Mouse (Mus musculus) limb, embryonic 11.5 days (tissue): ENCODE measurements around the gene Gm36176. TPM values are rescaled to one million over a fixed set of nuclear protein-coding genes. Genes with fewer than 3 reads are reported as not detected.
A peak's percentile ranks its signal among the peaks of the same experiment; 100 is the strongest.
"Not testable (repeated sequence)": the region's sequence is repeated elsewhere in the genome, so short reads cannot be mapped to it uniquely, and the experiment has no call there.

Experiments used
- ATAC-seq: fragments of 200-750 bp; cut with Nextera tagmentation; 2 replicates; pipeline ENCODE4 v1.8.0; 2017; ENCODE audit warnings: low read depth; ENCODE audit not compliant: insufficient number of reproducible peaks, low FRiP score, low TSS enrichment
- DNase-seq: peaks from one replicate; pipeline ENCODE4 v3.0.0-alpha.2; 2015; ENCODE audit warnings: low spot score
- H3K27ac ChIP-seq: fragments of 300-500 bp; sonication (generic); replicated peaks from 2 replicates; pipeline ENCODE4 v1.5.1; 2014; ENCODE audit warnings: low read depth, mild to moderate bottlenecking, low read length
- H3K27me3 ChIP-seq: fragments of 300-500 bp; sonication (generic); 2 replicates; pipeline ENCODE4 v1.6.1; 2014; ENCODE audit warnings: mild to moderate bottlenecking, low read length, mixed read lengths; ENCODE audit not compliant: control insufficient read depth, insufficient read depth
- H3K36me3 ChIP-seq: fragments of 300-500 bp; sonication (generic); 2 replicates; pipeline ENCODE4 v1.6.1; 2014; ENCODE audit warnings: mild to moderate bottlenecking, low read length, moderate library complexity, mixed read lengths; ENCODE audit not compliant: control insufficient read depth, insufficient read depth
- H3K4me1 ChIP-seq: fragments of 300-500 bp; sonication (generic); 2 replicates; pipeline ENCODE4 v1.6.1; 2014; ENCODE audit warnings: low read length, mixed read lengths; ENCODE audit not compliant: control insufficient read depth, insufficient read depth
- H3K4me2 ChIP-seq: fragments of 300-500 bp; sonication (generic); 2 replicates; pipeline ENCODE4 v1.6.1; 2014; ENCODE audit warnings: low read depth, mild to moderate bottlenecking, moderate library complexity; ENCODE audit not compliant: severe bottlenecking
- H3K4me3 ChIP-seq: fragments of 300-500 bp; sonication (generic); 2 replicates; pipeline ENCODE4 v1.5.1; 2014; ENCODE audit warnings: low read depth, low read length
- H3K9ac ChIP-seq: fragments of 300-500 bp; sonication (generic); 2 replicates; pipeline ENCODE4 v1.6.1; 2014; ENCODE audit warnings: mild to moderate bottlenecking, low read length
- H3K9me3 ChIP-seq: fragments of 300-500 bp; sonication (generic); 2 replicates; pipeline ENCODE4 v1.6.1; 2016; ENCODE audit warnings: low read length; ENCODE audit not compliant: control insufficient read depth
- WGBS: fragments of 180-500 bp; shearing (Covaris S2); extraction: QIAGEN DNeasy Blood & Tissue Kit; methylation state at CpG from one replicate; pipeline ENCODE4 v1.1.7; 2014; 5-methylcytosine and 5-hydroxymethylcytosine counted together
- polyA plus RNA-seq: library from polyadenylated mRNA; unstranded; fragments of >200 nt; fragmentation: Nextera tagmentation; extraction: Ambion mirVana; gene quantifications from 2 replicates; pipeline ENCODE4 v1.2.1, GENCODE M21; 2014

Gene Gm36176
- not detected in 2 replicates for polyA plus RNA-seq

GRCm38 (mm10) chr10:77846503-77846902, at the start of gene Gm36176:
Gene Gm36176, plus strand, starts transcription at chr10:77846803.
- H3K4me1 ChIP-seq = no peaks in the 10 kb centered on the region
- H3K9me3 ChIP-seq = no peaks in the 10 kb centered on the region; the same call in 1 of the 2 replicates
- H3K9ac ChIP-seq = no peak within 1 kb of the TSS
- H3K27me3 ChIP-seq = no peaks in the 10 kb centered on the region
- 88% methylated on average over 3 of the region's 3 CpGs for WGBS
- ATAC-seq (no peak), DNase-seq (no peak)
- H3K36me3 ChIP-seq = no peaks in the 10 kb centered on the region
- H3K4me2 ChIP-seq = no peak within 1 kb of the TSS
- H3K27ac ChIP-seq = no peak within 1 kb of the TSS
- no peak within 1 kb of the TSS for H3K4me3 ChIP-seq

GRCm38 (mm10) chr10:77797677-77798076, 48.9 kb upstream of the Gm36176 start:
- WGBS = 13% methylated on average over 3 of the region's 3 CpGs
- Histone ChIP-seq H3K36me3 (no peaks in the 10 kb centered on the region), H3K4me2 (no peak overlapping the region), H3K9ac (no peak overlapping the region), H3K27me3 (no peaks in the 10 kb centered on the region), H3K4me3 (no peak overlapping the region), H3K9me3 (no peaks in the 10 kb centered on the region), H3K27ac (no peak overlapping the region), H3K4me1 (no peaks in the 10 kb centered on the region)
- no peak for ATAC-seq
- DNase-seq = no peak

GRCm38 (mm10) chr10:77798164-77798920, 48.3 kb upstream of the Gm36176 start:
- not testable (repeated sequence) for H3K27ac ChIP-seq, H3K4me3 ChIP-seq, H3K4me2 ChIP-seq, DNase-seq, H3K27me3 ChIP-seq, H3K9me3 ChIP-seq, H3K9ac ChIP-seq, ATAC-seq, H3K4me1 ChIP-seq, H3K36me3 ChIP-seq
- WGBS = 24% methylated on average over 3 of the region's 3 CpGs

- H3K27ac ChIP-seq = no peak within 1 kb of the TSS
Observed at GRCm38 (mm10) chr10:77798921-77799508, 47.6 kb upstream of the Gm36176 start, which contains the start of gene Gm19668. Gene Gm19668, minus strand, starts transcription at chr10:77799133.

GRCm38 (mm10) chr10:77804095-77804494, 42.5 kb upstream of the Gm36176 start:
- H3K4me1 ChIP-seq = no peaks in the 10 kb centered on the region
- H3K36me3 ChIP-seq = no peaks in the 10 kb centered on the region
- no peak overlapping the region for H3K27ac ChIP-seq
- H3K4me2 ChIP-seq = no peak overlapping the region
- ATAC-seq (no peak), DNase-seq (no peak)
- no peaks in the 10 kb centered on the region for H3K27me3 ChIP-seq
- no peak overlapping the region for H3K9ac ChIP-seq
- no peaks in the 10 kb centered on the region for H3K9me3 ChIP-seq
- no peak overlapping the region for H3K4me3 ChIP-seq
- 82% methylated on average over 3 of the region's 3 CpGs for WGBS

More at GRCm38 (mm10) chr10:77798921-77799508, 47.6 kb upstream of the Gm36176 start, which contains the start of gene Gm19668:
- Histone ChIP-seq H3K9me3 (no peaks in the 10 kb centered on the region), H3K9ac (no peak within 1 kb of the TSS), H3K27me3 (no peaks in the 10 kb centered on the region), H3K4me3 (no peak within 1 kb of the TSS), H3K4me2 (no peak within 1 kb of the TSS), H3K36me3 (no peaks in the 10 kb centered on the region), H3K4me1 (no peaks in the 10 kb centered on the region)
- WGBS = 55% methylated on average over 8 of the region's 8 CpGs
- DNase-seq = no peak
- no peak; the same call in 1 of the 2 replicates for ATAC-seq

GRCm38 (mm10) chr10:77811743-77812142, 34.9 kb upstream of the Gm36176 start, which contains the start of gene Gm9507:
Gene Gm9507, minus strand, starts transcription at chr10:77811843.
- WGBS = 69% methylated on average over 5 of the region's 5 CpGs
- no peak within 1 kb of the TSS for H3K27ac ChIP-seq
- H3K9ac ChIP-seq = no peak within 1 kb of the TSS
- H3K4me2 ChIP-seq = no peak within 1 kb of the TSS
- no peak within 1 kb of the TSS for H3K4me3 ChIP-seq
- H3K4me1 ChIP-seq = no peaks in the 10 kb centered on the region
- DNase-seq (no peak), ATAC-seq (no peak)
- no peaks in the 10 kb centered on the region for H3K27me3 ChIP-seq
- H3K36me3 ChIP-seq = no peaks in the 10 kb centered on the region
- H3K9me3 ChIP-seq = peaks cover 4% of the 10 kb centered on the region; the same call in 1 of the 2 replicates

- Histone ChIP-seq H3K4me1 (0 out of 2 replicates have a peak, but pooled peaks cover 4% of the 10 kb centered on the region), H3K4me3 (no peak within 1 kb of the TSS), H3K27me3 (no peaks in the 10 kb centered on the region), H3K4me2 (no peak within 1 kb of the TSS), H3K27ac (no peak within 1 kb of the TSS), H3K9ac (no peak within 1 kb of the TSS), H3K9me3 (peaks cover 4% of the 10 kb centered on the region; the same call in 1 of the 2 replicates), H3K36me3 (no peaks in the 10 kb centered on the region)
- ATAC-seq = no peak
- no peak for DNase-seq
- WGBS = 55% methylated on average over 4 of the region's 4 CpGs
Observed at GRCm38 (mm10) chr10:77814382-77814781, 32.2 kb upstream of the Gm36176 start, which contains the start of gene Gm2696. Gene Gm2696, plus strand, starts transcription at chr10:77814682.

GRCm38 (mm10) chr10:77815514-77815913, 31.1 kb upstream of the Gm36176 start:
- Histone ChIP-seq H3K4me2 (no peak overlapping the region), H3K27me3 (no peaks in the 10 kb centered on the region), H3K27ac (no peak overlapping the region), H3K9me3 (no peaks in the 10 kb centered on the region), H3K4me3 (no peak overlapping the region), H3K36me3 (no peaks in the 10 kb centered on the region), H3K4me1 (0 out of 2 replicates have a peak, but pooled peaks cover 4% of the 10 kb centered on the region), H3K9ac (no peak overlapping the region)
- 28% methylated on average over 5 of the region's 5 CpGs for WGBS
- ATAC-seq (no peak), DNase-seq (peak; percentile 66)
